Comparison of ENCODE assay signal across 10 mouse cellular contexts in genomic region chr10:96399636-96400400, GRCm38 (mm10).
A peak's percentile ranks its signal among the peaks of the same experiment; 100 is the strongest.
DNase-seq lines count a peak whose midpoint lies in the region; ATAC-seq and TF ChIP-seq lines count a peak whose summit lies in the region.
"Had no signal": no experiment of that assay in that cellular context is flagged by ENCODE, and none has a peak within 500 bp of the region (broad histone marks: within the 10 kb centered on the region; RNA-seq: fewer than 3 reads in every experiment).

No protein-coding gene starts in this region.

- WGBS in liver, postnatal 0 days (ENCODE audit: insufficient replicate concordance) = 57% methylated on average over 8 of the region's 8 CpGs
- WGBS in embryonic facial prominence, embryonic 10.5 days = 51% methylated on average over 8 of the region's 8 CpGs
- WGBS in intestine, embryonic 16.5 days = 68% methylated on average over 8 of the region's 8 CpGs
- whole genome bisulfite sequencing in neural tube, embryonic 12.5 days = 47% methylated on average over 8 of the region's 8 CpGs

- peak; percentile 21 for DNase-seq in liver, postnatal 0 days
- no peak for DNase-seq in liver
- DNase-seq in embryonic facial prominence, embryonic 10.5 days (ENCODE audit: low spot score) = peak; percentile 66
- no peak for DNase-seq in gastrocnemius, adult 2 months
- DNase-seq in left cerebral cortex, adult 2 months (ENCODE audit: extremely low spot score in 1 of 2, low spot score in 2 of 2) = no peak
- DNase-seq: kidney, adult 18-20 months; lung, adult 2 months had no signal

- no peak overlapping the region for H3K9ac ChIP-seq in liver, postnatal 0 days (replicated peaks)
- H3K9ac ChIP-seq in intestine, embryonic 16.5 days (ENCODE audit: low read depth, low read length) = no peak overlapping the region
- H3K9ac ChIP-seq in neural tube, embryonic 12.5 days = no peak overlapping the region
- H3K9ac ChIP-seq: embryonic facial prominence, embryonic 13.5 days had no signal

- no peak for TF ChIP-seq EP300 in liver, postnatal 0 days (IDR thresholded peaks at IDR 0.05; ENCODE audit: low read depth)

- no peak for TF ChIP-seq CTCF in liver, postnatal 0 days (IDR thresholded peaks at IDR 0.05; ENCODE audit: low read depth)
- no peak for TF ChIP-seq CTCF in gastrocnemius, adult 2 months (IDR thresholded peaks at IDR 0.05)
- no peak for TF ChIP-seq CTCF in left cerebral cortex, adult 2 months (IDR thresholded peaks at IDR 0.05)

- H3K9me3 ChIP-seq in liver, postnatal 0 days (ENCODE audit: low read length) = no peaks in the 10 kb centered on the region
- H3K9me3 ChIP-seq in embryonic facial prominence, embryonic 10.5 days = no peaks in the 10 kb centered on the region
- H3K9me3 ChIP-seq in intestine, embryonic 16.5 days (ENCODE audit: control insufficient read depth, low read length) = no peaks in the 10 kb centered on the region
- no peaks in the 10 kb centered on the region for H3K9me3 ChIP-seq in neural tube, embryonic 12.5 days
- H3K9me3 ChIP-seq: embryonic facial prominence, embryonic 13.5 days had no signal

- no peak overlapping the region for H3K4me3 ChIP-seq in liver, postnatal 0 days (ENCODE audit: low read depth, low read length)
- no peak overlapping the region for H3K4me3 ChIP-seq in embryonic facial prominence, embryonic 10.5 days
- no peak overlapping the region for H3K4me3 ChIP-seq in intestine, embryonic 16.5 days (ENCODE audit: low read length)
- H3K4me3 ChIP-seq in neural tube, embryonic 12.5 days = no peak overlapping the region
- H3K4me3 ChIP-seq in gastrocnemius, adult 2 months = no peak overlapping the region
- H3K4me3 ChIP-seq in left cerebral cortex, adult 2 months = no peak overlapping the region
- H3K4me3 ChIP-seq: embryonic facial prominence, embryonic 13.5 days had no signal

- ATAC-seq in liver, postnatal 0 days = peak; percentile 19; the same call in 1 of the 2 replicates
- ATAC-seq in intestine, embryonic 16.5 days = peak; percentile 51; the same call in 1 of the 2 replicates
- ATAC-seq in neural tube, embryonic 12.5 days (ENCODE audit: low FRiP score, low read depth) = peak; percentile 74

- peak overlapping the region; percentile 34 for H3K27ac ChIP-seq in liver, postnatal 0 days (ENCODE audit: low read depth)
- H3K27ac ChIP-seq in embryonic facial prominence, embryonic 10.5 days (replicated peaks) = peak overlapping the region; percentile 72
- no peak overlapping the region for H3K27ac ChIP-seq in intestine, embryonic 16.5 days (ENCODE audit: low read length)
- H3K27ac ChIP-seq in neural tube, embryonic 12.5 days = no peak overlapping the region
- no peak overlapping the region for H3K27ac ChIP-seq in gastrocnemius, adult 2 months
- H3K27ac ChIP-seq in left cerebral cortex, adult 2 months = no peak overlapping the region

- no peaks in the 10 kb centered on the region; the same call in 1 of the 2 replicates for H3K4me1 ChIP-seq in liver, postnatal 0 days (ENCODE audit: insufficient read depth)
- H3K4me1 ChIP-seq in embryonic facial prominence, embryonic 10.5 days = peaks cover 28% of the 10 kb centered on the region
- H3K4me1 ChIP-seq in intestine, embryonic 16.5 days (ENCODE audit: control insufficient read depth, insufficient read depth, low read length) = peaks cover 3% of the 10 kb centered on the region; the same call in 1 of the 2 replicates
- no peaks in the 10 kb centered on the region; the same call in 1 of the 2 replicates for H3K4me1 ChIP-seq in neural tube, embryonic 12.5 days

- H3K4me2 ChIP-seq in liver, postnatal 0 days (ENCODE audit: low read depth, low read length) = no peak overlapping the region
- no peak overlapping the region for H3K4me2 ChIP-seq in intestine, embryonic 16.5 days (ENCODE audit: low read depth, low read length)
- H3K4me2 ChIP-seq in neural tube, embryonic 12.5 days (replicated peaks) = no peak overlapping the region
- H3K4me2 ChIP-seq: embryonic facial prominence, embryonic 13.5 days had no signal

- intact Hi-C loops in gastrocnemius, adult 2 months (cut with DNase I) = no loop called here
- intact Hi-C loops in left cerebral cortex, adult 2 months (cut with DNase I) = loop anchor here (5.0 kb wide), 1 partner anchor 77 kb away; no protein-coding TSS in a partner anchor

- no peaks in the 10 kb centered on the region for H3K36me3 ChIP-seq in liver, postnatal 0 days (replicated peaks; ENCODE audit: insufficient read depth, low read length)
- no peaks in the 10 kb centered on the region for H3K36me3 ChIP-seq in embryonic facial prominence, embryonic 10.5 days (replicated peaks)
- no peaks in the 10 kb centered on the region for H3K36me3 ChIP-seq in intestine, embryonic 16.5 days (ENCODE audit: control insufficient read depth, insufficient read depth, low read length)
- no peaks in the 10 kb centered on the region for H3K36me3 ChIP-seq in neural tube, embryonic 12.5 days
- H3K36me3 ChIP-seq: embryonic facial prominence, embryonic 13.5 days had no signal

- no peaks in the 10 kb centered on the region for H3K27me3 ChIP-seq in liver, postnatal 0 days (ENCODE audit: insufficient read depth, low read length)
- no peaks in the 10 kb centered on the region for H3K27me3 ChIP-seq in embryonic facial prominence, embryonic 10.5 days (replicated peaks; ENCODE audit: low read depth, poor library complexity, severe bottlenecking)
- H3K27me3 ChIP-seq in intestine, embryonic 16.5 days (replicated peaks; ENCODE audit: control insufficient read depth, insufficient read depth, low read length) = no peaks in the 10 kb centered on the region
- H3K27me3 ChIP-seq in neural tube, embryonic 12.5 days (replicated peaks) = no peaks in the 10 kb centered on the region
- H3K27me3 ChIP-seq: embryonic facial prominence, embryonic 13.5 days had no signal

Comparison
In these comparisons a context has a peak if more than half of its experiments do, and no peak if none do; other contexts are left out.
1. DNase-seq: peak in liver, postnatal 0 days (single experiment) and embryonic facial prominence, embryonic 10.5 days (single experiment); none in liver (single experiment), gastrocnemius, adult 2 months (single experiment) and left cerebral cortex, adult 2 months (0 of 2).
2. ATAC-seq: peak in every context shown above with its lines; median percentile 74 in neural tube, embryonic 12.5 days; 51 in intestine, embryonic 16.5 days; 19 in liver, postnatal 0 days.
3. H3K27ac ChIP-seq: peak in liver, postnatal 0 days (single experiment) and embryonic facial prominence, embryonic 10.5 days (single experiment); none in intestine, embryonic 16.5 days (single experiment), neural tube, embryonic 12.5 days (single experiment), gastrocnemius, adult 2 months (single experiment) and left cerebral cortex, adult 2 months (single experiment).